Mouse (Mus musculus) lung, postnatal 0 days (tissue): ENCODE measurements around the gene Rab11fip3.

Experiments
- CTCF ChIP-seq: IDR thresholded peaks from 2 replicates; pipeline ENCODE4 v1.5.1; 2016; ENCODE audit warnings: antibody characterized with exemption, mild to moderate bottlenecking
- EP300 ChIP-seq: IDR thresholded peaks from 2 replicates; pipeline ENCODE4 v1.6.1; 2016; ENCODE audit warnings: antibody characterized with exemption, mild to moderate bottlenecking, control low read depth

DNA sequence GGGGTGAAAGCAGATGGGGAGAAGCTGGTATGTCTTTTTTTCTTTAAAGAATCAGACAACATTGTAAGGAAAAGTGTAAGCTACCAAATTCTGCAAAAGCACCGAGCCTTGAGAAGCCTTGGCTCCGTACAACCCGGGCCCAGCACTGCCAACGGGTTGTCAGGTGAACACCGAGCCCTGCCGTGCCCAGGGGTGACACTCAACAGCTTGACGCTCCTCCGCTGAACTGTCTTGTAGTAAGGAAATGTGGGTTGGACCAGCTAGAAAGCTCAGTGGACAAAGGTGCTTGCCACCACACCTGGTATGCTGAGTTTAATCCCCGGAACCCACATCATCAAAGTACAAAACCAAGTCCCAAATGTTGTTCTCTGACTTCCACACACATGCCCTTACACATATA lies 44.7 kb downstream of the Rab11fip3 start:
- TF ChIP-seq CTCF: no peak
- TF ChIP-seq EP300: no peak
